Mouse (Mus musculus) forebrain, postnatal 0 days (tissue): ENCODE measurements at regions not wholly inside any gene's neighbourhood (a gene's known extent, or its start where the extent isn't known, plus 50 kb on each side); places are given as distances from the start of the nearest gene placed in this dataset.

Source experiments
- ATAC-seq: fragments of 200-750 bp; cut with Nextera tagmentation; 2 replicates; pipeline ENCODE4 v1.8.0; 2017; ENCODE audit warnings: mild to moderate bottlenecking, moderate library complexity
- DNase-seq: peaks from one replicate; pipeline ENCODE4 v3.0.0-alpha.2; 2015
- H3K27ac ChIP-seq: fragments of 300-500 bp; sonication (generic); 2 replicates; pipeline ENCODE4 v1.5.1; 2014; ENCODE audit warnings: low read depth, mild to moderate bottlenecking, antibody characterized with exemption, low read length, moderate library complexity, mixed read lengths
- H3K27me3 ChIP-seq: fragments of 300-500 bp; sonication (generic); 2 replicates; pipeline ENCODE4 v1.6.1; 2014; ENCODE audit warnings: mild to moderate bottlenecking, low read length, mixed read lengths; ENCODE audit not compliant: insufficient read depth
- H3K36me3 ChIP-seq: fragments of 300-500 bp; sonication (generic); 2 replicates; pipeline ENCODE4 v1.6.1; 2014; ENCODE audit warnings: mild to moderate bottlenecking, moderate library complexity; ENCODE audit not compliant: insufficient read depth
- H3K4me1 ChIP-seq: fragments of 300-500 bp; sonication (generic); 2 replicates; pipeline ENCODE4 v1.6.1; 2014; ENCODE audit warnings: antibody characterized with exemption; ENCODE audit not compliant: insufficient read depth
- H3K4me2 ChIP-seq: fragments of 300-500 bp; sonication (generic); 2 replicates; pipeline ENCODE4 v1.6.1; 2014; ENCODE audit warnings: low read depth, mild to moderate bottlenecking, moderate library complexity
- H3K4me3 ChIP-seq: fragments of 300-500 bp; sonication (generic); 2 replicates; pipeline ENCODE4 v1.5.1; 2014; ENCODE audit warnings: low read depth, low read length, mixed read lengths
- H3K9ac ChIP-seq: fragments of 300-500 bp; sonication (generic); 2 replicates; pipeline ENCODE4 v1.6.1; 2014; ENCODE audit warnings: mild to moderate bottlenecking
- H3K9me3 ChIP-seq: fragments of 300-500 bp; sonication (generic); 2 replicates; pipeline ENCODE4 v1.6.1; 2016; ENCODE audit warnings: low read length
- CTCF ChIP-seq: sonication (generic); IDR thresholded peaks from 2 replicates; pipeline ENCODE4 v1.5.1; 2016; ENCODE audit warnings: antibody characterized with exemption, control low read depth, low read depth
- WGBS: fragments of 180-500 bp; shearing (Covaris S2); extraction: QIAGEN DNeasy Blood & Tissue Kit; methylation state at CpG from one replicate; pipeline ENCODE4 v1.1.7; 2014; 5-methylcytosine and 5-hydroxymethylcytosine counted together

- DNase-seq (no peak), ATAC-seq (no peak)
- H3K27me3 ChIP-seq, result no peaks in the 10 kb centered on the region
- no peak overlapping the region for H3K4me3 ChIP-seq
- no peak overlapping the region for H3K9ac ChIP-seq
- H3K4me1 ChIP-seq, result no peaks in the 10 kb centered on the region
- no peaks in the 10 kb centered on the region for H3K9me3 ChIP-seq
- 93% methylated on average over 3 of the region's 3 CpGs for WGBS
- no peaks in the 10 kb centered on the region for H3K36me3 ChIP-seq
- no peak overlapping the region for H3K27ac ChIP-seq
- H3K4me2 ChIP-seq, result no peak overlapping the region
- no peak for TF ChIP-seq CTCF
These were observed 122.4 kb downstream of the Wnt5a start for GRCm38 (mm10) chr14:28626951-28627350.

GRCm38 (mm10) chr14:28635175-28635574 is 130.6 kb downstream of the Wnt5a start:
- H3K9me3 ChIP-seq, result no peaks in the 10 kb centered on the region
- no peaks in the 10 kb centered on the region for H3K27me3 ChIP-seq
- DNase-seq (no peak), ATAC-seq (no peak)
- TF ChIP-seq CTCF, result no peak
- no peak overlapping the region for H3K4me3 ChIP-seq
- no peak overlapping the region for H3K4me2 ChIP-seq
- no peaks in the 10 kb centered on the region for H3K36me3 ChIP-seq
- no peak overlapping the region for H3K27ac ChIP-seq
- no peak overlapping the region for H3K9ac ChIP-seq
- no peaks in the 10 kb centered on the region for H3K4me1 ChIP-seq

GRCm38 (mm10) chr14:28639056-28639455 is 134.5 kb downstream of the Wnt5a start:
- ATAC-seq (no peak), DNase-seq (no peak)
- no peak for TF ChIP-seq CTCF
- Histone ChIP-seq H3K4me3 (no peak overlapping the region), H3K9me3 (no peaks in the 10 kb centered on the region), H3K9ac (no peak overlapping the region), H3K36me3 (no peaks in the 10 kb centered on the region), H3K27me3 (no peaks in the 10 kb centered on the region), H3K27ac (no peak overlapping the region), H3K4me2 (no peak overlapping the region), H3K4me1 (no peaks in the 10 kb centered on the region)
- WGBS, result 81% methylated on average over 5 of the region's 5 CpGs

GRCm38 (mm10) chr14:28645807-28646206 is 141.3 kb downstream of the Wnt5a start:
- 93% methylated on average over 2 of the region's 2 CpGs for WGBS
- no peak overlapping the region for H3K4me2 ChIP-seq
- H3K27ac ChIP-seq, result no peak overlapping the region
- DNase-seq, result no peak
- H3K9me3 ChIP-seq, result no peaks in the 10 kb centered on the region
- H3K27me3 ChIP-seq, result no peaks in the 10 kb centered on the region
- no peaks in the 10 kb centered on the region for H3K4me1 ChIP-seq
- no peak for TF ChIP-seq CTCF
- H3K36me3 ChIP-seq, result no peaks in the 10 kb centered on the region
- H3K4me3 ChIP-seq, result no peak overlapping the region
- no peak overlapping the region for H3K9ac ChIP-seq
- ATAC-seq, result no peak

GRCm38 (mm10) chr14:28649411-28649810 is 144.9 kb downstream of the Wnt5a start:
- Histone ChIP-seq H3K4me2 (no peak overlapping the region), H3K4me3 (no peak overlapping the region)
- ATAC-seq, result no peak

GRCm38 (mm10) chr14:28653059-28653930 is 148.7 kb downstream of the Wnt5a start:
- Histone ChIP-seq H3K4me1 (no peaks in the 10 kb centered on the region), H3K4me2 (no peak overlapping the region), H3K27ac (no peak overlapping the region), H3K9ac (no peak overlapping the region), H3K36me3 (no peaks in the 10 kb centered on the region), H3K4me3 (no peak overlapping the region), H3K9me3 (no peaks in the 10 kb centered on the region), H3K27me3 (no peaks in the 10 kb centered on the region)
- DNase-seq (no peak), ATAC-seq (no peak)
- TF ChIP-seq CTCF, result no peak
- 93% methylated on average over 10 of the region's 10 CpGs for WGBS

More at GRCm38 (mm10) chr14:28649411-28649810, 144.9 kb downstream of the Wnt5a start:
- Histone ChIP-seq H3K4me1 (no peaks in the 10 kb centered on the region), H3K27ac (no peak overlapping the region), H3K36me3 (no peaks in the 10 kb centered on the region), H3K9ac (no peak overlapping the region), H3K27me3 (no peaks in the 10 kb centered on the region), H3K9me3 (no peaks in the 10 kb centered on the region)
- TF ChIP-seq CTCF, result no peak
- no peak for DNase-seq

- no peaks in the 10 kb centered on the region for H3K27me3 ChIP-seq
- no peak overlapping the region for H3K4me3 ChIP-seq
- H3K27ac ChIP-seq, result no peak overlapping the region
- no peak overlapping the region for H3K4me2 ChIP-seq
- WGBS, result 70% methylated on average over 8 of the region's 8 CpGs
- no peaks in the 10 kb centered on the region for H3K36me3 ChIP-seq
- no peak for TF ChIP-seq CTCF
- H3K9me3 ChIP-seq, result no peaks in the 10 kb centered on the region
- H3K4me1 ChIP-seq, result peaks cover 4% of the 10 kb centered on the region; the same call in 1 of the 2 replicates
- no peak for ATAC-seq
- H3K9ac ChIP-seq, result no peak overlapping the region
- DNase-seq, result no peak
These were observed 152.7 kb downstream of the Wnt5a start for GRCm38 (mm10) chr14:28657216-28657615.
